Mouse (Mus musculus) G1E (cell line): ENCODE measurements at regions not wholly inside any gene's neighbourhood (a gene's known extent, or its start where the extent isn't known, plus 50 kb on each side); places are given as distances from the start of the nearest gene placed in this dataset.
A peak's percentile ranks its signal among the peaks of the same experiment; 100 is the strongest.

ENCODE experiments used
- ATAC-seq: 2 replicates; pipeline ENCODE4 v1.8.0; 2016; ENCODE audit warnings: mild to moderate bottlenecking; ENCODE audit not compliant: insufficient number of reproducible peaks, poor library complexity, low FRiP score, severe bottlenecking; ENCODE audit errors: extremely low read depth
- DNase-seq: peaks from one replicate; pipeline ENCODE4 v3.0.0; 2012; ENCODE audit warnings: low spot score
- H3K27me3 ChIP-seq: 2 replicates; pipeline ENCODE4 v1.6.1; 2012; ENCODE audit warnings: mild to moderate bottlenecking, low read length, inconsistent platforms; ENCODE audit not compliant: insufficient read depth
- H3K36me3 ChIP-seq: replicated peaks from 2 replicates; pipeline ENCODE3; 2012; ENCODE audit warnings: mild to moderate bottlenecking, inconsistent platforms
- H3K4me1 ChIP-seq: 2 replicates; pipeline ENCODE4 v1.6.1; 2012; ENCODE audit warnings: low read depth, low read length, inconsistent platforms, mixed read lengths; ENCODE audit not compliant: insufficient read depth
- H3K4me3 ChIP-seq: 2 replicates; pipeline ENCODE4 v1.5.1; 2012; ENCODE audit warnings: low read depth, mild to moderate bottlenecking, inconsistent platforms, low read length, moderate library complexity, mixed read lengths
- H3K9me3 ChIP-seq: replicated peaks from 2 replicates; pipeline ENCODE4 v1.6.1; 2012; ENCODE audit warnings: inconsistent platforms
- CTCF ChIP-seq: IDR thresholded peaks from 2 replicates; pipeline ENCODE4 v1.5.1; 2012; ENCODE audit warnings: low read depth, low read length, inconsistent platforms, mixed read lengths
- GATA1 ChIP-seq: IDR thresholded peaks from 2 replicates; pipeline ENCODE4 v1.6.1; 2012; ENCODE audit warnings: borderline replicate concordance, low read length, inconsistent platforms, mixed read lengths
- GATA2 ChIP-seq: IDR thresholded peaks from 2 replicates; pipeline ENCODE4 v1.6.1; 2012; ENCODE audit warnings: low read depth, low read length, inconsistent platforms, borderline replicate concordance
- POLR2AphosphoS5 ChIP-seq: IDR thresholded peaks from 2 replicates; pipeline ENCODE4 v1.6.1; 2012; ENCODE audit warnings: low read depth, low read length, inconsistent platforms; ENCODE audit not compliant: insufficient replicate concordance
- TAL1 ChIP-seq: conservative IDR thresholded peaks from 2 replicates; pipeline ENCODE4 v1.6.1; 2012; ENCODE audit warnings: low read depth, low read length, inconsistent platforms, mixed read lengths

- Histone ChIP-seq H3K36me3 (no peaks in the 10 kb centered on the region), H3K27me3 (peaks cover 16% of the 10 kb centered on the region), H3K4me1 (peaks cover 14% of the 10 kb centered on the region), H3K4me3 (no peak overlapping the region), H3K9me3 (no peaks in the 10 kb centered on the region)
- TF ChIP-seq CTCF = no peak
- no peak for DNase-seq
- no peak for ATAC-seq
Measured at GRCm38 (mm10) chr1:69470614-69471250, 216.3 kb downstream of the Ikzf2 start.

- Histone ChIP-seq H3K4me3 (no peak overlapping the region), H3K4me1 (peaks cover 11% of the 10 kb centered on the region), H3K27me3 (peaks cover 9% of the 10 kb centered on the region), H3K9me3 (no peaks in the 10 kb centered on the region), H3K36me3 (no peaks in the 10 kb centered on the region)
- DNase-seq = no peak
- no peak for ATAC-seq
- TF ChIP-seq GATA2 = no peak
- no peak for TF ChIP-seq POLR2AphosphoS5
- TF ChIP-seq TAL1 = no peak
- no peak for TF ChIP-seq GATA1
- no peak for TF ChIP-seq CTCF
Measured at GRCm38 (mm10) chr1:69469158-69469901, 217.7 kb downstream of the Ikzf2 start.

GRCm38 (mm10) chr1:69466534-69467275 is 220.3 kb downstream of the Ikzf2 start:
- Histone ChIP-seq H3K4me3 (no peak overlapping the region), H3K36me3 (no peaks in the 10 kb centered on the region), H3K4me1 (peaks cover 8% of the 10 kb centered on the region), H3K27me3 (peaks cover 6% of the 10 kb centered on the region), H3K9me3 (no peaks in the 10 kb centered on the region)
- TF ChIP-seq POLR2AphosphoS5 (no peak), TAL1 (no peak), CTCF (no peak), GATA1 (no peak), GATA2 (no peak)
- ATAC-seq = no peak
- no peak for DNase-seq

- Histone ChIP-seq H3K36me3 (no peaks in the 10 kb centered on the region), H3K4me3 (no peak overlapping the region), H3K4me1 (peaks cover 4% of the 10 kb centered on the region), H3K9me3 (no peaks in the 10 kb centered on the region), H3K27me3 (no peaks in the 10 kb centered on the region)
- TF ChIP-seq GATA2 = no peak
- no peak for TF ChIP-seq POLR2AphosphoS5
- TF ChIP-seq TAL1 = no peak
- TF ChIP-seq GATA1 = no peak
- TF ChIP-seq CTCF = no peak
- DNase-seq = no peak
- ATAC-seq = peak; percentile 77; the same call in 1 of the 2 replicates
Measured at GRCm38 (mm10) chr1:69461191-69461590, 225.9 kb downstream of the Ikzf2 start.

GRCm38 (mm10) chr1:69459899-69460298 is 227.1 kb downstream of the Ikzf2 start:
- H3K27me3 ChIP-seq = no peaks in the 10 kb centered on the region
- H3K36me3 ChIP-seq = no peaks in the 10 kb centered on the region
- peaks cover 4% of the 10 kb centered on the region for H3K4me1 ChIP-seq
- TF ChIP-seq TAL1 (no peak), CTCF (no peak), GATA2 (no peak), GATA1 (no peak), POLR2AphosphoS5 (no peak)
- ATAC-seq (no peak), DNase-seq (no peak)
- no peak overlapping the region for H3K4me3 ChIP-seq
- no peaks in the 10 kb centered on the region for H3K9me3 ChIP-seq

- DNase-seq (no peak), ATAC-seq (no peak)
- Histone ChIP-seq H3K27me3 (no peaks in the 10 kb centered on the region), H3K4me1 (peaks cover 4% of the 10 kb centered on the region), H3K4me3 (no peak overlapping the region), H3K36me3 (no peaks in the 10 kb centered on the region), H3K9me3 (no peaks in the 10 kb centered on the region)
- TF ChIP-seq GATA1 = no peak
- TF ChIP-seq TAL1 = no peak
- TF ChIP-seq GATA2 = no peak
- no peak for TF ChIP-seq POLR2AphosphoS5
Measured at GRCm38 (mm10) chr1:69457471-69457870, 229.6 kb downstream of the Ikzf2 start.
